Mouse (Mus musculus): ENCODE results near the gene Gm20594.

Gene Gm20594

DNA sequence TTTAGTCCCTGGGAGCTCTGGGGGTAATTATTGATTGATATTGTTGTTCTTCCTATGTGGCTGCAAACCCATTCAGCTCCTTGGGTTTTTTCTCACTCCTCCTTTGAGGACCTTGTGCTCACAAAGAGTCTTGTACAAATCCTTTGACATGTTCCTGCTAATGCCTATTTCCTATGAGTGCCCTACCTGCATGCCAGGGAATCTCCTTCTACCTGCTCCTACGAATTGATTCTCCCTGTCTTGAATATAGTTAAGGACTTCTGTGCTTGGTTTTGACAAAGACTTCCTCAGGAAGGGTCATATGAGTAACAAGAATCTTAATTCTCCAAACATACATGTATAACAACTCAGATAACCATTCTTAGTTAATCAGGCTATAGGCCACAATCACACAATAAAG is at the start of gene Gm20594:
Gm20594 (plus strand) TSS at position 301 of the 400 bp plus-strand sequence.
- DNase-seq (ENCODE audit: low read depth) = no peak

DNA sequence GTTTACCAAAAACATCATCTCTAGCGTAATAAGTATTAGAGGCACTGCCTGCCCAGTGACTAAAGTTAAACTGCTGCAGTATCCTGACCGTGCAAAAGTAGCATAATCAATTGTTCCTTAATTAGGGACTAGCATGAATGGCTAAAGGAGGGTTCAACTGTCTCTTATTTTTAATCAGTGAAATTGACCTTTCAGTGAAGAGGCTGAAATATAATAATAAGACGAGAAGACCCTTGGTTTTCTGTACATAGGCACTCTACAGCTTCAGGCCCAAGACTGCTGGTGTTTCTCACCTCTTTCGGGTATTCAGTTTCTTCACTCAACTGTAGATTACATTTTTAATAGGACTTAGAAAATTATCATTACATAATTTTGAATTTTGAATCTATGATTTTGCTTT is 398 bp downstream of the Gm20594 start:
- no peak for DNase-seq (ENCODE audit: low read depth)

DNA sequence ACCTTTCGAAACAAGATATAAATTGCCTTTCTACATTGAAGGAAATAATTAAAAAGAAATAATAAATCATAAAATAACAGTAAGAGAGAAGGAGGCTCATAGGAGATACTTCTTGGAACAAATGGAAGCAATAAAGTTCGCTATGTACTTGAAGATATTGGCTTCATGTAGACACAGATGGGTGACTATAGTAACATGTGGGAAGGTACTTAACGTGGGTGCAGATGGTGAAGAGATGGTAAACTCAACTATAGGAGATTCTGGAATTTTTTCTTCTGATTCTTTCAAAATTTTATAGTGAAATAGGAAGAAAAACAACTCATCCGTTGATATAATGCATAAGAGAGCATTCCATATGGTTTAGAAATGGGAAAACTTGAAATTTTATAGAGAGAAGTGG is 16.1 kb downstream of the Gm20594 start:
- no peak for DNase-seq (ENCODE audit: low read depth)

DNA sequence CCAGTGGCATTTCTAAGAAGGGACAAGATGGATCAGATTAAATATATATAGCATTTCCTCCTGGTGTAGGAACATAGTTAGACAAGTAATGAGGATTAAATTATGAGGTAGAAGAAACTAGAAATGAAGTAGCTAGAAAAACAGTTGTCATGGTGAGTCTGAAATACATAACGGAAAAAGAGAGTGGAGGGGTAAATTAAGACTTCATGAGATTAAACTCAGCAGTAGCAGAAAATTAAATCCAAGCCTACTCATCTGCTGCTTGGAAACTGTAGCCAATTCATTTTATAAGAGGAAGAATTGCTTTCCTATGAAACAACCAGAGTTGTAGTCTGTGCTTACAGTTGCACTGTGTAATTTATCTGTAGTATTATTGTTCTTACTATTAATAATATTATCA is 29.1 kb downstream of the Gm20594 start:
- no peak for DNase-seq (ENCODE audit: low read depth)

Data from induced T-regulatory cell, adult 2 months (primary cell).